Mouse (Mus musculus) intestine, postnatal 0 days (tissue): ENCODE measurements around the gene Ttc39a. TPM values are rescaled to one million over a fixed set of nuclear protein-coding genes. Genes with fewer than 3 reads are reported as not detected.

ENCODE experiments used
- ATAC-seq: fragments of 200-750 bp; cut with Nextera tagmentation; 2 replicates; pipeline ENCODE4 v1.8.0; 2017; ENCODE audit warnings: mild to moderate bottlenecking, moderate TSS enrichment, moderate library complexity
- H3K27ac ChIP-seq: fragments of 300-500 bp; sonication (generic); 2 replicates; pipeline ENCODE4 v1.5.1; 2014; ENCODE audit warnings: mild to moderate bottlenecking, low read depth, low read length, moderate library complexity
- H3K27me3 ChIP-seq: fragments of 300-500 bp; sonication (generic); replicated peaks from 2 replicates; pipeline ENCODE4 v1.6.1; 2014; ENCODE audit warnings: low read length, mixed read lengths; ENCODE audit not compliant: control insufficient read depth, insufficient read depth
- H3K36me3 ChIP-seq: fragments of 300-500 bp; sonication (generic); 2 replicates; pipeline ENCODE4 v1.6.1; 2014; ENCODE audit warnings: mild to moderate bottlenecking, moderate library complexity; ENCODE audit not compliant: control insufficient read depth, insufficient read depth
- H3K4me1 ChIP-seq: fragments of 300-500 bp; sonication (generic); replicated peaks from 2 replicates; pipeline ENCODE4 v1.6.1; 2014; ENCODE audit warnings: antibody characterized with exemption, low read length, mixed read lengths; ENCODE audit not compliant: control insufficient read depth, insufficient read depth
- H3K4me2 ChIP-seq: fragments of 300-500 bp; sonication (generic); replicated peaks from 2 replicates; pipeline ENCODE4 v1.6.1; 2014; ENCODE audit warnings: low read depth, mild to moderate bottlenecking, moderate library complexity
- H3K4me3 ChIP-seq: fragments of 300-500 bp; sonication (generic); 2 replicates; pipeline ENCODE4 v1.5.1; 2014; ENCODE audit warnings: low read depth, low read length
- H3K9ac ChIP-seq: fragments of 300-500 bp; sonication (generic); 2 replicates; pipeline ENCODE4 v1.6.1; 2014; ENCODE audit warnings: mild to moderate bottlenecking, low read depth, low read length
- H3K9me3 ChIP-seq: fragments of 300-500 bp; sonication (generic); 2 replicates; pipeline ENCODE4 v1.6.1; 2016; ENCODE audit warnings: mixed run types; ENCODE audit not compliant: control insufficient read depth
- CTCF ChIP-seq: sonication (generic); IDR thresholded peaks from 2 replicates; pipeline ENCODE4 v1.5.1; 2016; ENCODE audit warnings: low read depth, mild to moderate bottlenecking, control low read depth, antibody characterized with exemption, moderate library complexity
- WGBS: fragments of 180-500 bp; shearing (Covaris S2); extraction: QIAGEN DNeasy Blood & Tissue Kit; methylation state at CpG from one replicate; pipeline ENCODE4 v1.1.7; 2014; 5-methylcytosine and 5-hydroxymethylcytosine counted together
- polyA plus RNA-seq: library from polyadenylated mRNA; unstranded; fragments of >200 nt; fragmentation: Nextera tagmentation; extraction: Ambion mirVana; gene quantifications from 2 replicates; pipeline ENCODE4 v1.2.1, GENCODE M21; 2015

Gene Ttc39a
- polyA plus RNA-seq, 1 experiment from 2014 or later: 7.5 TPM

DNA sequence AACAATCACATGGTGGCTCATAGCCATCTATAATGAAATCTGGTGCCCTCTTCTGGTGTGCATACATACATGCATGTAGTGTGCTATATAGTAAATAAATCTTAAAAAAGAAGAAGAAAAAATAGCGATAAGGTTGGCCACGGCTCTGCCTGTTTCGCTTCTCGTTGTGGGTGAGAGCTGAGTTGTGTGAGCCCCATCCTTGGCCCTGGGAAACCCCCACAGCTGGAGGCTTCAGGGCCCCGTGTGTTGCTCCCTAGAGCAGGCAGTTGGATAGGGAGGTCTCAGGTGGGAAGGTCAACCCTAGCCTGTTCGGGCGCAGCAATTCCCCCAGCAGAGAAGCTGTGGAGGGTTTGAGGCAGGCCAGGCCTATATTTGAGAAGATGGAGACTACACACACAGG, 23.8 kb downstream of the Ttc39a start:
- no peak overlapping the region for H3K27ac ChIP-seq

GRCm38 (mm10) chr4:109430854-109431253, 24.4 kb downstream of the Ttc39a start:
- Histone ChIP-seq H3K27ac (no peak overlapping the region), H3K27me3 (no peaks in the 10 kb centered on the region), H3K4me2 (no peak overlapping the region), H3K4me3 (no peak overlapping the region), H3K9ac (no peak overlapping the region), H3K36me3 (no peaks in the 10 kb centered on the region), H3K9me3 (no peaks in the 10 kb centered on the region), H3K4me1 (no peaks in the 10 kb centered on the region)
- 26% methylated on average over 13 of the region's 13 CpGs for WGBS
- peak; percentile 93 for ATAC-seq
- TF ChIP-seq CTCF: peak; percentile 86

More for the DNA sequence above, 23.8 kb downstream of the Ttc39a start:
- H3K27me3 ChIP-seq: no peaks in the 10 kb centered on the region
- H3K4me2 ChIP-seq: no peak overlapping the region
- no peak for ATAC-seq
- H3K4me3 ChIP-seq: no peak overlapping the region
- no peak overlapping the region for H3K9ac ChIP-seq
- TF ChIP-seq CTCF: no peak
- no peaks in the 10 kb centered on the region for H3K9me3 ChIP-seq
- H3K4me1 ChIP-seq: no peaks in the 10 kb centered on the region
- WGBS: 90% methylated on average over 7 of the region's 7 CpGs
- H3K36me3 ChIP-seq: no peaks in the 10 kb centered on the region

DNA sequence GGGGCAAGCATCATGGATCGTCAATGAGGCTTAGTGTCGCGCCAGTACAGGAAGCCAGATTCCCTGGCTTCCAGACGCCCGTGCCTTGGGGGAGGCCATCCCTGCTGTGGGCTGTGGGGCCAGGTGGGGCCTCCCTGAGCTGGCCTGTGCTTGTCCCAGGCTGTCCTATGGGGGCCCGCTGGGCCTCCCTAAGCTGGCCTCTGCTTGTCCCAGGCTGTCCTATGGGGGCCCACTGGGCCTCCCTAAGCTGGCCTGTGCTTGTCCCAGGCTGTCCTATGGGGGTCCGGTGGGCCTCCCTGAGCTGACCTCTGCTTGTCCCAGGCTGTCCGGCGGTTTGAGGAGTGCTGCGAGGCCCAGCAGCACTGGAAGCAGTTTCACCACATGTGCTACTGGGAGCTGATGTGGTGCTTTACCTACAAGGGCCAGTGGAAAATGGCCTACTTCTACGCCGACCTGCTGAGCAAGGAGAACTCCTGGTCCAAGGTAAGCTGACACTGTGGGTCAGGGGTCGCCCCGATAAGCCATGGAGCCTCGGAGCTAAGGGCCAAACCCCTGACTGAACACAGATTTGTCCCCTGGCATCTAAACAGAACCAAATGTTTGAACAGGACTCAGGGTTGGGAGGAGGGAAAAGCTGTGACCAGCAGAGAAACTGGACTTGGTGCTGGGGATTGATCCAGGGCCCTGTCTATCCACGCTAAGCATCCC, 26.4 kb downstream of the Ttc39a start:
- no peaks in the 10 kb centered on the region for H3K36me3 ChIP-seq
- H3K4me3 ChIP-seq: no peak overlapping the region
- H3K27me3 ChIP-seq: no peaks in the 10 kb centered on the region
- WGBS: 69% methylated on average over 16 of the region's 16 CpGs
- H3K4me1 ChIP-seq: no peaks in the 10 kb centered on the region
- no peak overlapping the region for H3K27ac ChIP-seq
- H3K9ac ChIP-seq: no peak overlapping the region
- no peak for ATAC-seq
- no peak for TF ChIP-seq CTCF
- no peak overlapping the region for H3K4me2 ChIP-seq
- H3K9me3 ChIP-seq: no peaks in the 10 kb centered on the region

- no peak for ATAC-seq
- 68% methylated on average over 6 of the region's 6 CpGs for WGBS
- Histone ChIP-seq H3K4me2 (no peak overlapping the region), H3K9ac (no peak overlapping the region), H3K4me3 (no peak overlapping the region), H3K27ac (no peak overlapping the region), H3K9me3 (no peaks in the 10 kb centered on the region), H3K36me3 (no peaks in the 10 kb centered on the region), H3K4me1 (no peaks in the 10 kb centered on the region), H3K27me3 (no peaks in the 10 kb centered on the region)
- no peak for TF ChIP-seq CTCF
Observed at GRCm38 (mm10) chr4:109433641-109434040, 27.2 kb downstream of the Ttc39a start.

GRCm38 (mm10) chr4:109434256-109434655, 27.8 kb downstream of the Ttc39a start:
- no peak for TF ChIP-seq CTCF

GRCm38 (mm10) chr4:109437913-109438878, 31.8 kb downstream of the Ttc39a start:
- no peaks in the 10 kb centered on the region for H3K27me3 ChIP-seq
- 57% methylated on average over 9 of the region's 9 CpGs for WGBS
- ATAC-seq: peak; percentile 51; the same call in 1 of the 2 replicates
- H3K4me2 ChIP-seq: no peak overlapping the region
- H3K36me3 ChIP-seq: no peaks in the 10 kb centered on the region
- no peaks in the 10 kb centered on the region for H3K4me1 ChIP-seq
- H3K27ac ChIP-seq: no peak overlapping the region
- no peaks in the 10 kb centered on the region for H3K9me3 ChIP-seq
- H3K9ac ChIP-seq: no peak overlapping the region
- peak; percentile 94 for TF ChIP-seq CTCF
- no peak overlapping the region for H3K4me3 ChIP-seq

More at GRCm38 (mm10) chr4:109434256-109434655, 27.8 kb downstream of the Ttc39a start:
- WGBS: 95% methylated on average over 1 of the region's 1 CpGs
- Histone ChIP-seq H3K4me1 (no peaks in the 10 kb centered on the region), H3K9ac (no peak overlapping the region), H3K27ac (no peak overlapping the region), H3K4me3 (no peak overlapping the region), H3K9me3 (no peaks in the 10 kb centered on the region), H3K36me3 (no peaks in the 10 kb centered on the region), H3K27me3 (no peaks in the 10 kb centered on the region), H3K4me2 (no peak overlapping the region)
- ATAC-seq: no peak
